Mouse (Mus musculus): ENCODE measurements around the gene Ifnb1.

DNA sequence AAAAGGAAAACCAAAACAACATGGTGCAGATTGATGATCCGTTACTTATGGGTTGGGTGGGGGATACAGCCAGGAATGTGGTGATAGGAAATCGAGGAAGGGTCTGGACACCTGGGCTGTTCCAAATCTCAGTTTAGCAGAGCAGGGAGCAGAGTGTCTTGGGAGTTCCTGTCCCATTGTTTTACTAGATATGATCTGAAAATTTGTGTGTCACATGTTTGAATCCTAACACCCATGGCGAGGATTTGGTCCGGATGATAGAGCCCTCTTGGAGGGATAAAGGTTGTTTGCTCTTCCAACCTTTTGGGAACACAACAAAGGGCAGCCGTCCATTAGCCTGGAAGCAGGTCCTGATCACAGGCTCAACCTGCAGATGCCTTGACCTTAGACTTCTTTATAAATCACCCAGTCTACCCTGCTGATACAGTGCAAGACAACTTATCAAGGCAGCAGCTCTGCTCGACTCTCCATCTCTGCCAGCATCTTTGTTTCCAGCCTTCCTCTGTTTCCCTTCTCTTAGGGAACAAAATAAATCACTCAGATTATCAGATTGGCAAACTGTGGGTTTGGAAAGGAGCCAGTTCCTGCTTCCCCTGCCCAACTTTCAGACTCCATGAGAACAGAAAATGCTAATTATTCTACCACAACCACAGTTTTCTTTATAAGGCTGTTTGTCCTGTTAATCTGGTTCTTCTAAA is 26.1 kb downstream of the Ifnb1 start:
- TF ChIP-seq POLR2A (IDR thresholded peaks at IDR 0.05; ENCODE audit: control insufficient read depth, extremely low read depth, insufficient read depth, low read length, poor library complexity) (no peak), CTCF (IDR thresholded peaks at IDR 0.05; ENCODE audit: borderline replicate concordance, control insufficient read depth, extremely low read depth, insufficient read depth, low read length, poor library complexity) (no peak)

Data from thymus, adult 2 months (tissue).